Mouse (Mus musculus) bone marrow macrophage, adult 2 months (primary cell): Measurements from ENCODE around the gene Ilf2. TPM values are rescaled to one million over a fixed set of nuclear protein-coding genes. Genes with fewer than 3 reads are reported as not detected.

Source experiments
- H3K27ac ChIP-seq: 2 replicates; pipeline ENCODE4 v1.5.1; 2012; ENCODE audit warnings: low read depth, low read length; ENCODE audit not compliant: insufficient read depth
- H3K4me1 ChIP-seq: 2 replicates; pipeline ENCODE4 v1.6.1; 2012; ENCODE audit warnings: low read length; ENCODE audit not compliant: control insufficient read depth, insufficient read depth
- H3K4me3 ChIP-seq: 2 replicates; pipeline ENCODE4 v1.5.1; 2012; ENCODE audit warnings: mild to moderate bottlenecking, low read length, moderate library complexity; ENCODE audit not compliant: insufficient read depth
- CTCF ChIP-seq: IDR thresholded peaks from 2 replicates; pipeline ENCODE4 v1.5.1; 2012; ENCODE audit warnings: low read depth, mild to moderate bottlenecking, low read length, moderate library complexity
- POLR2A ChIP-seq: IDR thresholded peaks from 2 replicates; pipeline ENCODE4 v1.6.1; 2012; ENCODE audit warnings: mild to moderate bottlenecking, low read depth, low read length, borderline replicate concordance
- polyA plus RNA-seq: library from polyadenylated mRNA; stranded (reverse); fragments of >200 nt; gene quantifications from 2 replicates; pipeline ENCODE4 v1.2.4, GENCODE M21; 2012; ENCODE audit not compliant: missing spikeins, insufficient read depth, insufficient read length

Gene Ilf2
- polyA plus RNA-seq, 1 experiment: 29.3 TPM

- Histone ChIP-seq H3K27ac (peak within 1 kb of the TSS; percentile 72), H3K4me3 (peak within 1 kb of the TSS; percentile 97), H3K4me1 (peaks cover 23% of the 10 kb centered on the region)
- no peak for TF ChIP-seq POLR2A
- TF ChIP-seq CTCF: no peak
Measured at GRCm38 (mm10) chr3:90508950-90509746, 33.2 kb downstream of the Ilf2 start, which contains the start of gene Chtop. Gene Chtop, minus strand, starts transcription at chr3:90509498.

GRCm38 (mm10) chr3:90509747-90510123 lies 33.8 kb downstream of the Ilf2 start:
- Histone ChIP-seq H3K4me3 (peak overlapping the region; percentile 38), H3K27ac (peak overlapping the region; percentile 61), H3K4me1 (peaks cover 23% of the 10 kb centered on the region)
- no peak for TF ChIP-seq CTCF
- no peak for TF ChIP-seq POLR2A

GRCm38 (mm10) chr3:90512276-90512675 lies 36.4 kb downstream of the Ilf2 start:
- no peak for TF ChIP-seq POLR2A
- no peak for TF ChIP-seq CTCF
- no peak overlapping the region for H3K4me3 ChIP-seq
- H3K4me1 ChIP-seq: peaks cover 37% of the 10 kb centered on the region
- H3K27ac ChIP-seq: no peak overlapping the region

- Histone ChIP-seq H3K4me1 (peaks cover 38% of the 10 kb centered on the region), H3K4me3 (peak overlapping the region; percentile 71), H3K27ac (no peak overlapping the region)
- TF ChIP-seq CTCF (no peak), POLR2A (no peak)
Measured at GRCm38 (mm10) chr3:90512948-90513642, 37.2 kb downstream of the Ilf2 start.

- Histone ChIP-seq H3K4me1 (peaks cover 38% of the 10 kb centered on the region), H3K4me3 (peak within 1 kb of the TSS; percentile 71), H3K27ac (peak within 1 kb of the TSS; percentile 23)
- TF ChIP-seq POLR2A (no peak), CTCF (no peak)
Measured at GRCm38 (mm10) chr3:90513796-90514590, 38.1 kb downstream of the Ilf2 start, which contains the start of the genes S100a1 and S100a13. Gene S100a1, minus strand, starts transcription at chr3:90514392. Gene S100a13, plus strand, starts transcription at chr3:90514435.

- TF ChIP-seq POLR2A: no peak
- Histone ChIP-seq H3K4me3 (peak overlapping the region; percentile 71), H3K4me1 (peaks cover 38% of the 10 kb centered on the region), H3K27ac (no peak overlapping the region)
Measured at GRCm38 (mm10) chr3:90514691-90515090, 38.8 kb downstream of the Ilf2 start.

- Histone ChIP-seq H3K27ac (no peak overlapping the region), H3K4me1 (peaks cover 40% of the 10 kb centered on the region), H3K4me3 (peak overlapping the region; percentile 71)
- TF ChIP-seq POLR2A: no peak
- no peak for TF ChIP-seq CTCF
Measured at GRCm38 (mm10) chr3:90515242-90515641, 39.3 kb downstream of the Ilf2 start.

- no peak for TF ChIP-seq POLR2A
- no peak for TF ChIP-seq CTCF
- Histone ChIP-seq H3K4me3 (peak overlapping the region; percentile 71; the same call in 1 of the 2 replicates), H3K27ac (no peak overlapping the region), H3K4me1 (peaks cover 46% of the 10 kb centered on the region)
Measured at GRCm38 (mm10) chr3:90515789-90516188, 39.9 kb downstream of the Ilf2 start.

- Histone ChIP-seq H3K4me1 (peaks cover 42% of the 10 kb centered on the region), H3K27ac (no peak overlapping the region), H3K4me3 (no peak overlapping the region)
- TF ChIP-seq POLR2A (no peak), CTCF (no peak)
Measured at GRCm38 (mm10) chr3:90517711-90518110, 41.8 kb downstream of the Ilf2 start.

- H3K4me1 ChIP-seq: peaks cover 6% of the 10 kb centered on the region
- no peak overlapping the region for H3K27ac ChIP-seq
- H3K4me3 ChIP-seq: no peak overlapping the region
- TF ChIP-seq CTCF: peak; percentile 36
- TF ChIP-seq POLR2A: no peak
Measured at GRCm38 (mm10) chr3:90525421-90525820, 49.5 kb downstream of the Ilf2 start.
